ENCODE assay signal across 8 mouse cellular contexts in genomic region chr13:103014631-103015030, GRCm38 (mm10).
DNase-seq lines count a peak whose midpoint lies in the region.

No protein-coding gene starts in this region.

- intact Hi-C loops in heart, postnatal 25 days (cut with DNase I), result no loop called here

- peak; percentile 2 for DNase-seq in cerebellum, adult 8-10 months
- DNase-seq in cerebellum, adult 11 months, result no peak
- DNase-seq in layer of hippocampus, adult 8-10 months (ENCODE audit: low spot score in 2 of 2), result peak; percentile 32 to 58
- DNase-seq in layer of hippocampus, adult 9-10 months (ENCODE audit: low spot score), result no peak
- peak; percentile 90 for DNase-seq in brain, adult 2 months (ENCODE audit: low read depth, low spot score)
- DNase-seq in heart, postnatal 25 days (ENCODE audit: low spot score), result peak; percentile 36
- no peak for DNase-seq in neural tube, embryonic 10.5 days (ENCODE audit: extremely low spot score, low spot score)
- no peak for DNase-seq in kidney, adult 18-20 months

Comparison
In these comparisons a context has a peak if more than half of its experiments do, and no peak if none do; other contexts are left out.
1. DNase-seq: peak in cerebellum, adult 8-10 months (single experiment), layer of hippocampus, adult 8-10 months (2 of 2), brain, adult 2 months (single experiment) and heart, postnatal 25 days (single experiment); none in cerebellum, adult 11 months (single experiment), layer of hippocampus, adult 9-10 months (single experiment), neural tube, embryonic 10.5 days (single experiment) and kidney, adult 18-20 months (single experiment).